9 mouse cellular contexts compared by ENCODE assay signal in the genomic region with DNA sequence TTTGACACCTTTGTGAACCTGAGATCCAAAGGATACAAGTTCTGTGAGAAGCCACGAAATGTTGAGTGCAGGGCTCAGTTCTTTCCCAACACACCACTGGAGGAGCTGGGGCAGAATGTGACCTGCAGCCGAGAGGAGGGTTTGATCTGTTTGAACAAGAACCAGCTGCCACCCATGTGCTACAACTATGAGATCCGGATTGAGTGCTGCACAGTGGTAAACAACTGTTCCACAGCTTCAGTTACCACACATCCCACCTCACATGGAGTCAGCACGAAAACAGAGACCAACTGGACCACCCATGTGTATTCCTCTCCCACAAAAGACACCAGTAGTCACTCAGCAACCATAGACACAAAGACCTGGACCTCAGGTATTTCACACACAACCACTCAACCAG. TPM values are rescaled to one million over a fixed set of nuclear protein-coding genes. Genes with fewer than 3 reads are reported as not detected.
A peak's percentile ranks its signal among the peaks of the same experiment; 100 is the strongest.
DNase-seq lines count a peak whose midpoint lies in the region; ATAC-seq and TF ChIP-seq lines count a peak whose summit lies in the region.
"Not testable (repeated sequence)": the region's sequence is repeated elsewhere in the genome, so short reads cannot be mapped to it uniquely, and the experiment has no call there.
"Had no signal": no experiment of that assay in that cellular context is flagged by ENCODE, and none has a peak within 500 bp of the region (broad histone marks: within the 10 kb centered on the region; RNA-seq: fewer than 3 reads in every experiment).

No protein-coding gene starts in this region.

- H3K4me1 ChIP-seq in lung, embryonic 14.5 days (ENCODE audit: insufficient read depth); lung, embryonic 16.5 days (replicated peaks; ENCODE audit: control insufficient read depth, insufficient read depth, low read length); lung, postnatal 0 days (ENCODE audit: insufficient read depth, low read depth, low read length): not testable (repeated sequence)

- not testable (repeated sequence) for H3K4me3 ChIP-seq in lung, embryonic 14.5 days (ENCODE audit: low read depth, low read length); lung, embryonic 16.5 days (ENCODE audit: low read length); lung, postnatal 0 days (ENCODE audit: low read depth, low read length)

- H3K36me3 ChIP-seq in lung, embryonic 14.5 days (ENCODE audit: insufficient read depth); lung, embryonic 16.5 days (ENCODE audit: control insufficient read depth, insufficient read depth, low read length); lung, postnatal 0 days (ENCODE audit: insufficient read depth, low read length): not testable (repeated sequence)

- H3K9me3 ChIP-seq in lung, embryonic 14.5 days (ENCODE audit: low read depth, low read length); lung, embryonic 16.5 days (ENCODE audit: control insufficient read depth, low read length); lung, postnatal 0 days (ENCODE audit: low read length): not testable (repeated sequence)

- TF ChIP-seq CTCF in lung, embryonic 14.5 days (IDR thresholded peaks at IDR 0.05; ENCODE audit: low read depth); lung, postnatal 0 days (IDR thresholded peaks at IDR 0.05): not testable (repeated sequence)

- H3K4me2 ChIP-seq in lung, embryonic 14.5 days; lung, embryonic 16.5 days (ENCODE audit: low read depth, low read length); lung, postnatal 0 days (replicated peaks; ENCODE audit: low read depth, low read length): not testable (repeated sequence)

- not testable (repeated sequence) for H3K27ac ChIP-seq in lung, embryonic 14.5 days (ENCODE audit: low read depth); lung, embryonic 16.5 days (ENCODE audit: low read length); lung, postnatal 0 days (ENCODE audit: low read length)

- not testable (repeated sequence) for H3K27me3 ChIP-seq in lung, embryonic 14.5 days (ENCODE audit: insufficient read depth, low read length); lung, embryonic 16.5 days (ENCODE audit: control insufficient read depth, insufficient read depth, low read depth, low read length); lung, postnatal 0 days (replicated peaks; ENCODE audit: insufficient read depth, low read length)

- not testable (repeated sequence) for TF ChIP-seq EP300 in lung, postnatal 0 days (IDR thresholded peaks at IDR 0.05)

- 0 out of 2 replicates have a peak, but pooled peaks have one; percentile 41 for ATAC-seq in lung, embryonic 14.5 days (ENCODE audit: insufficient read depth)
- peak; percentile 65 for ATAC-seq in lung, embryonic 16.5 days (ENCODE audit: low read depth)
- peak; percentile 75 for ATAC-seq in lung, postnatal 0 days

- H3K9ac ChIP-seq in lung, embryonic 14.5 days; lung, embryonic 16.5 days (ENCODE audit: low read length); lung, postnatal 0 days (replicated peaks; ENCODE audit: low read depth): not testable (repeated sequence)

- no CpG with 5 or more reads among the region's 4 CpGs for WGBS in lung, embryonic 14.5 days
- no CpG with 5 or more reads among the region's 4 CpGs for WGBS in lung, embryonic 16.5 days
- WGBS in lung, postnatal 0 days = no CpG with 5 or more reads among the region's 4 CpGs

- not testable (repeated sequence) for DNase-seq in lung, embryonic 14.5 days; lung, postnatal 0 days (ENCODE audit: low spot score)

RNA-seq across cellular contexts. Expression of a gene that starts 19.1 kb away (rescaled TPM):
- polyA plus RNA-seq in lung, embryonic 14.5 days (2014; fragmentation: Nextera tagmentation; extraction: Ambion mirVana) = 0.18 and 0.28 TPM in 2 replicates
- polyA plus RNA-seq in lung, embryonic 16.5 days (2015; fragmentation: Nextera tagmentation; extraction: Ambion mirVana) = 0.35 and 0.40 TPM in 2 replicates
- 0.30 and 0.52 TPM in 2 replicates for polyA plus RNA-seq in lung, postnatal 0 days (2015; fragmentation: Nextera tagmentation; extraction: Ambion mirVana)
- polyA plus RNA-seq: activated CD4-positive, CD25-positive, alpha-beta regulatory T cell, adult 4 months; adrenal gland, adult 2 months; brain, embryonic 14.5 days; G1E had no signal

RNA-seq across cellular contexts. Expression of a gene that starts 31.0 kb away (rescaled TPM):
- 0.07 and 0.15 TPM in 2 replicates for polyA plus RNA-seq in lung, embryonic 14.5 days (2014; fragmentation: Nextera tagmentation; extraction: Ambion mirVana)
- 0.54 and 1.2 TPM in 2 replicates for polyA plus RNA-seq in lung, embryonic 16.5 days (2015; fragmentation: Nextera tagmentation; extraction: Ambion mirVana)
- 0.80 and 1.5 TPM in 2 replicates for polyA plus RNA-seq in lung, postnatal 0 days (2015; fragmentation: Nextera tagmentation; extraction: Ambion mirVana)
- polyA plus RNA-seq: activated CD4-positive, CD25-positive, alpha-beta regulatory T cell, adult 4 months; adrenal gland, adult 2 months; brain, embryonic 14.5 days; CD4-positive, CD25-positive, alpha-beta regulatory T cell, adult 4 months; G1E; Patski had no signal
